Mouse (Mus musculus): ENCODE measurements around the gene Uhmk1. TPM values are rescaled to one million over a fixed set of nuclear protein-coding genes. Genes with fewer than 3 reads are reported as not detected.

Uhmk1 gene
- total and polyA plus RNA-seq, 3 experiments = 22.7 to 32.5 (median 25.0) TPM

Other genes with a start within 250 kb of the Uhmk1 start
- gene Hsd17b7, start 246.2 kb downstream of the Uhmk1 start, total RNA-seq (2012; rRNA removed) = 7.5 and 9.4 TPM in 2 replicates
- 21.4 and 29.7 TPM in 2 replicates for gene Hsd17b7, start 246.2 kb downstream of the Uhmk1 start, total RNA-seq (2014; rRNA removed)
- 12.3 and 13.9 TPM in 2 replicates for gene Hsd17b7, start 246.2 kb downstream of the Uhmk1 start, polyA plus RNA-seq (2012; ENCODE audit: insufficient read length, low read depth)
- gene Ddr2, start 104.6 kb downstream of the Uhmk1 start, total RNA-seq (2012; rRNA removed) = 0.13 and 0.30 TPM in 2 replicates
- gene Ddr2, start 104.6 kb downstream of the Uhmk1 start, total RNA-seq (2014; rRNA removed) = 0.17 and 0.19 TPM in 2 replicates
- 0.33 and 0.37 TPM in 2 replicates for gene Ddr2, start 104.6 kb downstream of the Uhmk1 start, polyA plus RNA-seq (2012; ENCODE audit: insufficient read length, low read depth)
- 32.2 and 32.7 TPM in 2 replicates for gene Uap1, start 40.4 kb downstream of the Uhmk1 start, total RNA-seq (2012; rRNA removed)
- 46.3 and 51.8 TPM in 2 replicates for gene Uap1, start 40.4 kb downstream of the Uhmk1 start, total RNA-seq (2014; rRNA removed)
- 34.1 and 39.4 TPM in 2 replicates for gene Uap1, start 40.4 kb downstream of the Uhmk1 start, polyA plus RNA-seq (2012; ENCODE audit: insufficient read length, low read depth)
- 0.47 TPM in 1 of 2 replicates, not detected in the other for gene Sh2d1b2, start 17.4 kb upstream of the Uhmk1 start, total RNA-seq (2012; rRNA removed)
- gene Sh2d1b2, start 17.4 kb upstream of the Uhmk1 start, total RNA-seq (2014; rRNA removed) = not detected in 2 replicates
- gene Sh2d1b2, start 17.4 kb upstream of the Uhmk1 start, polyA plus RNA-seq (2012; ENCODE audit: insufficient read length, low read depth) = 1.1 and 1.9 TPM in 2 replicates
- 1.9 and 2.6 TPM in 2 replicates for gene Sh2d1b1, start 61.9 kb upstream of the Uhmk1 start, total RNA-seq (2012; rRNA removed)
- gene Sh2d1b1, start 61.9 kb upstream of the Uhmk1 start, total RNA-seq (2014; rRNA removed) = 9.7 and 11.5 TPM in 2 replicates
- 13.7 and 13.9 TPM in 2 replicates for gene Sh2d1b1, start 61.9 kb upstream of the Uhmk1 start, polyA plus RNA-seq (2012; ENCODE audit: insufficient read length, low read depth)
- gene Gm7694, start 90.9 kb upstream of the Uhmk1 start, total RNA-seq (2012; rRNA removed) = 0.04 TPM in 1 of 2 replicates, not detected in the other
- not detected in 2 replicates for gene Gm7694, start 90.9 kb upstream of the Uhmk1 start, total RNA-seq (2014; rRNA removed)
- gene Gm7694, start 90.9 kb upstream of the Uhmk1 start, polyA plus RNA-seq (2012; ENCODE audit: insufficient read length, low read depth) = not detected in 2 replicates
- not detected in 2 replicates for gene Spata46, start 93.4 kb upstream of the Uhmk1 start, total RNA-seq (2012; rRNA removed)
- not detected in 2 replicates for gene Spata46, start 93.4 kb upstream of the Uhmk1 start, total RNA-seq (2014; rRNA removed)
- not detected in 2 replicates for gene Spata46, start 93.4 kb upstream of the Uhmk1 start, polyA plus RNA-seq (2012; ENCODE audit: insufficient read length, low read depth)

Measured in CH12.LX (cell line).